Mouse (Mus musculus): ENCODE results near the gene Lyrm9. TPM values are rescaled to one million over a fixed set of nuclear protein-coding genes. Genes with fewer than 3 reads are reported as not detected.

Gene Lyrm9
- total and polyA plus RNA-seq, 3 experiments, result 31.6 to 48.6 TPM; not detected in 1

DNA sequence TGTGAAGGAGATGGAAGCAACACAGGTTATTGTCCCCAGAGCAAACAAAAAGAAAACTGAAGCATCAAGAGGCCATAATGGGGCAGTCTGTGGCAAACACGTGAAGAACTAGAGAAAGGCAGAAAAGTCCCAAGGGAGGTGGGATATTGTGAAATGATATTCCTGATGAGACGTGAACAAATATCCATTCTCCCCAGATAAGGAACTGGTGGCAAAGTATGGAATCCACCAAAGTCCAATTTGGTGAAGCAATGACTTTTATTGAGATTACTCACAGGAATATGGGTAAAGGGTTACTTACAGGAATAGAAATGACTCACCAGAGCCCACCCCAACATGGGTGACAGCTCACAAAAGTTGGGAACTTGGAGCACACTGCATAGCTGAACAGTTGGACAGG is 38.9 kb downstream of the Lyrm9 start:
- Histone ChIP-seq H3K27me3 (ENCODE audit: control insufficient read depth in 1 of 2, insufficient read depth in 2 of 2, low read length in 2 of 2) (peaks cover 15 to 22% of the 10 kb centered on the region in 2 experiments), H3K9ac (ENCODE audit: control insufficient read depth, low read depth, low read length, poor library complexity, severe bottlenecking) (no peak overlapping the region), H3K4me3 (ENCODE audit: control insufficient read depth in 1 of 2, insufficient read depth in 1 of 2, low read depth in 2 of 2, low read length in 2 of 2) (no peak overlapping the region), H3K79me2 (ENCODE audit: control insufficient read depth, insufficient read depth, low read length, poor library complexity) (no peaks in the 10 kb centered on the region), H3K9me3 (replicated peaks; ENCODE audit: insufficient read depth, low read length) (no peaks in the 10 kb centered on the region), H3K36me3 (ENCODE audit: control insufficient read depth in 1 of 2, insufficient read depth in 2 of 2, low read length in 2 of 2) (no peaks in the 10 kb centered on the region), H3K4me1 (ENCODE audit: control insufficient read depth in 1 of 2, insufficient read depth in 2 of 2, low read length in 2 of 2) (no peaks in the 10 kb centered on the region), H3K27ac (ENCODE audit: control insufficient read depth, low read depth, low read length) (no peak overlapping the region)
- no peak for TF ChIP-seq GABPA (IDR thresholded peaks at IDR 0.05; ENCODE audit: low read depth, low read length)
- no peak for TF ChIP-seq CHD1 (IDR thresholded peaks at IDR 0.05; ENCODE audit: low read depth, low read length)
- TF ChIP-seq TCF12 (IDR thresholded peaks at IDR 0.05; ENCODE audit: low read depth, low read length), result no peak
- TF ChIP-seq MYB (IDR thresholded peaks at IDR 0.05; ENCODE audit: low read depth, low read length), result no peak
- TF ChIP-seq SMC3 (IDR thresholded peaks at IDR 0.05; ENCODE audit: low read depth, low read length), result no peak
- no peak for TF ChIP-seq CHD2 (IDR thresholded peaks at IDR 0.05; ENCODE audit: low read length)
- no peak for TF ChIP-seq SIN3A (IDR thresholded peaks at IDR 0.05; ENCODE audit: low read length)
- TF ChIP-seq MXI1 (IDR thresholded peaks at IDR 0.05; ENCODE audit: low read depth, low read length), result no peak
- TF ChIP-seq MAX (IDR thresholded peaks at IDR 0.05; ENCODE audit: low read length), result no peak
- DNase-seq (ENCODE audit: low read depth, low spot score), result no peak

DNA sequence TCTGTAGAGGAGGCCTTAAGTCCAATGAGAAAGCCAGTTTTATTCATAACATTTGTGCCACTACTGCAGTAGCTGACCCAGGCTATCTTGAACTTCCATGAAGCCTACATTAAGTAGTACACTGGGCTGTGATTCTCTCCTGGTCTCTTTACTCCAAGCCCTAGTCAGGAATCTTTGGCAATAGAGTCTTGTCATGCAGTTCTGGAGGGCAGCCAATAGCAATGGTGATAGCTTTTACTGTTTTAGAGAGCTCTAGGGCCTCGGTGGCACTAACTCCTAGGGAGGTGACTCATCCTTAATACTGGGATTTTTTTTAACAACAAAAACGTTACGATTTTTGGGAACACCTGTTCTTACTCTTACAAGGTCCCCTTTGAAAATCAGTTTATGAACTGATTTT is 40.1 kb downstream of the Lyrm9 start:
- H3K79me2 ChIP-seq (ENCODE audit: control insufficient read depth, insufficient read depth, low read length, poor library complexity), result no peaks in the 10 kb centered on the region
- H3K36me3 ChIP-seq (ENCODE audit: control insufficient read depth in 1 of 2, insufficient read depth in 2 of 2, low read length in 2 of 2), result no peaks in the 10 kb centered on the region
- no peak for DNase-seq (ENCODE audit: low read depth, low spot score)
- TF ChIP-seq MAX (IDR thresholded peaks at IDR 0.05; ENCODE audit: low read length), result no peak
- no peak for TF ChIP-seq POLR2A (IDR thresholded peaks at IDR 0.05; ENCODE audit: control insufficient read depth in 1 of 2, insufficient read depth in 1 of 2, low read depth in 1 of 2, low read length in 2 of 2, poor library complexity in 1 of 2)
- TF ChIP-seq BHLHE40 (IDR thresholded peaks at IDR 0.05; ENCODE audit: borderline replicate concordance, low read depth, low read length), result no peak
- no peak for TF ChIP-seq TBP (IDR thresholded peaks at IDR 0.05; ENCODE audit: low read depth, low read length)
- TF ChIP-seq JUND (IDR thresholded peaks at IDR 0.05; ENCODE audit: low read depth, low read length), result no peak
- TF ChIP-seq CTCF (IDR thresholded peaks at IDR 0.05 in 2 of 3, conservative IDR thresholded peaks at IDR 0.05 in 1 of 3; ENCODE audit: control insufficient read depth in 1 of 3, insufficient read depth in 1 of 3, low read depth in 2 of 3, low read length in 3 of 3, poor library complexity in 1 of 3, severe bottlenecking in 1 of 3), result no peak
- no peak for TF ChIP-seq USF2 (IDR thresholded peaks at IDR 0.05; ENCODE audit: borderline replicate concordance in 1 of 2, insufficient read depth in 1 of 2, low read depth in 1 of 2, low read length in 2 of 2)
- no peak for TF ChIP-seq TCF12 (IDR thresholded peaks at IDR 0.05; ENCODE audit: low read depth, low read length)
- TF ChIP-seq POLR2AphosphoS2 (IDR thresholded peaks at IDR 0.05; ENCODE audit: low read length), result no peak
- no peak for TF ChIP-seq RCOR1 (IDR thresholded peaks at IDR 0.05; ENCODE audit: low read depth, low read length)
- TF ChIP-seq MAZ (IDR thresholded peaks at IDR 0.05; ENCODE audit: low read depth, low read length), result no peak
- TF ChIP-seq MXI1 (IDR thresholded peaks at IDR 0.05; ENCODE audit: low read depth, low read length), result no peak
- no peak for TF ChIP-seq MYB (IDR thresholded peaks at IDR 0.05; ENCODE audit: low read depth, low read length)
- TF ChIP-seq ZC3H11A (IDR thresholded peaks at IDR 0.05; ENCODE audit: low read depth, low read length), result no peak
- TF ChIP-seq POLR2AphosphoS5 (IDR thresholded peaks at IDR 0.05; ENCODE audit: borderline replicate concordance, low read depth, low read length), result no peak
- TF ChIP-seq CHD2 (IDR thresholded peaks at IDR 0.05; ENCODE audit: low read length), result no peak
- no peak for TF ChIP-seq KAT2A (conservative IDR thresholded peaks at IDR 0.05; ENCODE audit: low read depth, low read length)
- TF ChIP-seq CHD1 (IDR thresholded peaks at IDR 0.05; ENCODE audit: low read depth, low read length), result no peak
- TF ChIP-seq ZNF384 (IDR thresholded peaks at IDR 0.05; ENCODE audit: low read depth, low read length), result no peak
- H3K4me1 ChIP-seq (ENCODE audit: control insufficient read depth in 1 of 2, insufficient read depth in 2 of 2, low read length in 2 of 2), result no peaks in the 10 kb centered on the region
- H3K27me3 ChIP-seq (ENCODE audit: control insufficient read depth in 1 of 2, insufficient read depth in 2 of 2, low read length in 2 of 2), result peaks cover 7 to 13% of the 10 kb centered on the region in 2 experiments
- no peaks in the 10 kb centered on the region for H3K9me3 ChIP-seq (replicated peaks; ENCODE audit: insufficient read depth, low read length)
- H3K27ac ChIP-seq (ENCODE audit: control insufficient read depth, low read depth, low read length), result no peak overlapping the region
- no peak overlapping the region for H3K4me3 ChIP-seq (ENCODE audit: control insufficient read depth in 1 of 2, insufficient read depth in 1 of 2, low read depth in 2 of 2, low read length in 2 of 2)
- H3K9ac ChIP-seq (ENCODE audit: control insufficient read depth, low read depth, low read length, poor library complexity, severe bottlenecking), result no peak overlapping the region
